Mouse (Mus musculus) E14TG2a.4 (cell line): ENCODE data around the gene Ablim1.

Experiments
- CTCF ChIP-seq: conservative IDR thresholded peaks from 2 replicates; pipeline ENCODE4 v1.5.1; 2014; ENCODE audit warnings: low read length
- POU5F1 ChIP-seq: IDR thresholded peaks from 2 replicates; pipeline ENCODE4 v1.6.1; 2014; ENCODE audit warnings: low read length, borderline replicate concordance

DNA sequence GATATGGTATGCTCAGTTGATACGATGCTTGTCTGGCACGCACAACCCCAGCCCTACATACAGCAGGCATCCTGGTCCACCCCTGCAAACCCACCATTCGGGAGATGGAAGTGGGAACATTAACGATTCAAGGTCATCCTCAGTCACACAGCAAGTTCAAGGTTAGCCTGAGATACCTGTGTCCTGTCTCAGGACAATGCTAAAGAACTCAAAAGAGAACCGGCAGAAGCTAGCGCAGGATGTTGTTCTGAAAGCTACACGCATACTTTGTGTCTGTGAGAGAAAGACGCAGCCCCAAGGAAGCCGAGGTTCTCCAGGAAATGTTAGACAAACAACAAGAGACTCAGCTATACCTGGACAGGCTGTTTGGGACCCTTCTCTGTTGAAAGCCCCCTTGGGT, 185.0 kb downstream of the Ablim1 start:
- TF ChIP-seq CTCF (no peak), POU5F1 (no peak)
